Comparison of ENCODE assay signal across 9 mouse cellular contexts in the genomic region with DNA sequence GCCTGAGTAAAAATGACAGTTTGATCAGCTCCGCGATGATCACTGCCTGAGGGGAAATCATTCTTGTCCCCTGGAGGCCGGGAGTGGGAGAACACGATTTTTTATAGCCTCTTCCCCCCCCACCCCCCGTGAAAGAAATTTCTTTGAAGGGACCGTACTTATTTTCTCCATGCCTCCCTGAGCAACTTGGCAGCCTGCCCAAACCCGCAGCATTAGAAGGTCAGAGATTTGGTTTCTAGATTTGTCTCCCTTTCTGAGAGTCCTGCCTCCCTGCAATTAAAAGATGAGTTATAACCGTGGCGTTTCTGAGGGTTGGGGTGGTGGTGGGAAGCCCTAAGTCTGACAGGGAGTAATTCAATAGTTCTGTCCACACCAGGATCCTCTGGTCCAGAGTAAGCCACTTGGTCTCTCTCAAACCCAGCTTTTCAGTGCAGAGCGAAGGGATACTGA. TPM values are rescaled to one million over a fixed set of nuclear protein-coding genes. Genes with fewer than 3 reads are reported as not detected.
DNase-seq lines count a peak whose midpoint lies in the region; ATAC-seq lines count a peak whose summit lies in the region.
"Had no signal": no experiment of that assay in that cellular context is flagged by ENCODE, and none has a peak within 500 bp of the region (broad histone marks: within the 10 kb centered on the region; RNA-seq: fewer than 3 reads in every experiment).

No protein-coding gene starts in this region.

- 22% methylated on average over 10 of the region's 10 CpGs for WGBS in midbrain, embryonic 15.5 days

- H3K27ac ChIP-seq in midbrain, embryonic 15.5 days: 0 out of 2 replicates have a peak overlapping the region, but pooled peaks have one; percentile 30

- 0 out of 2 replicates have a peak, but pooled peaks cover 11% of the 10 kb centered on the region for H3K4me1 ChIP-seq in midbrain, embryonic 15.5 days

- DNase-seq in cerebellum, postnatal 10 days: peak; percentile 73 to 74
- no peak for DNase-seq in cerebellum, adult 9-11 months
- DNase-seq in 3T3-L1 (ENCODE audit: low read depth, low spot score): peak; percentile 82
- DNase-seq in cerebellum, postnatal 4 days (ENCODE audit: low spot score in 2 of 2): peak; percentile 33 to 42
- DNase-seq in kidney, adult 11 months: peak; percentile 36
- DNase-seq in frontal cortex, postnatal 25 days (ENCODE audit: low spot score in 2 of 2): no peak

- no peak overlapping the region for H3K4me3 ChIP-seq in midbrain, embryonic 15.5 days
- H3K4me3 ChIP-seq: megakaryocyte, embryonic 14.5 days had no signal

- no peaks in the 10 kb centered on the region for H3K9me3 ChIP-seq in midbrain, embryonic 15.5 days
- H3K9me3 ChIP-seq: megakaryocyte, embryonic 14.5 days had no signal

- peak; percentile 52; the same call in 1 of the 2 replicates for ATAC-seq in midbrain, embryonic 15.5 days (replicated peaks)
- ATAC-seq in activated CD4-positive, CD25-positive, alpha-beta regulatory T cell, adult 4 months: no peak

- H3K4me2 ChIP-seq in midbrain, embryonic 15.5 days: no peak overlapping the region

- no peak overlapping the region for H3K9ac ChIP-seq in midbrain, embryonic 15.5 days

- H3K27me3 ChIP-seq in midbrain, embryonic 15.5 days (replicated peaks): no peaks in the 10 kb centered on the region
- H3K27me3 ChIP-seq: megakaryocyte, embryonic 14.5 days had no signal

- H3K36me3 ChIP-seq in midbrain, embryonic 15.5 days (replicated peaks): no peaks in the 10 kb centered on the region

RNA-seq across cellular contexts. Expression of a gene that starts 11.9 kb away (rescaled TPM):
- polyA plus RNA-seq in midbrain, embryonic 15.5 days (2015; fragmentation: Nextera tagmentation; extraction: Ambion mirVana): not detected in 2 replicates
- 1 to 10 TPM in 1 of 2 experiments, not detected in 1; 1.5 TPM for polyA plus RNA-seq in activated CD4-positive, CD25-positive, alpha-beta regulatory T cell, adult 4 months (2017; shearing (Covaris generic))

Comparison
In these comparisons a context has a peak if more than half of its experiments do, and no peak if none do; other contexts are left out.
1. DNase-seq: peak in cerebellum, postnatal 10 days (2 of 2), 3T3-L1 (single experiment), cerebellum, postnatal 4 days (2 of 2) and kidney, adult 11 months (single experiment); none in cerebellum, adult 9-11 months (single experiment) and frontal cortex, postnatal 25 days (0 of 2).